Mouse (Mus musculus): Measurements from ENCODE around the gene Abcc8.

- no peak for TF ChIP-seq ZMIZ1 (IDR thresholded peaks at IDR 0.05; ENCODE audit: low read depth, low read length)
- no peak for TF ChIP-seq CHD1 (IDR thresholded peaks at IDR 0.05; ENCODE audit: low read depth, low read length)
- no peak for TF ChIP-seq EP300 (IDR thresholded peaks at IDR 0.05; ENCODE audit: low read length)
- no peak for TF ChIP-seq CTCF (conservative IDR thresholded peaks at IDR 0.05 in 1 of 2, IDR thresholded peaks at IDR 0.05 in 1 of 2; ENCODE audit: low read depth in 2 of 2, low read length in 2 of 2)
- no peak for TF ChIP-seq ETS1 (conservative IDR thresholded peaks at IDR 0.05; ENCODE audit: low read depth, low read length)
- no peak for TF ChIP-seq NELFE (IDR thresholded peaks at IDR 0.05; ENCODE audit: low read depth, low read length)
- no peak for TF ChIP-seq CHD2 (IDR thresholded peaks at IDR 0.05; ENCODE audit: low read length)
- no peak for TF ChIP-seq MAX (IDR thresholded peaks at IDR 0.05; ENCODE audit: low read length)
Measured at GRCm38 (mm10) chr7:46103075-46103591, 76.7 kb downstream of the Abcc8 start.

All from CH12.LX (cell line).